In the genomic region with DNA sequence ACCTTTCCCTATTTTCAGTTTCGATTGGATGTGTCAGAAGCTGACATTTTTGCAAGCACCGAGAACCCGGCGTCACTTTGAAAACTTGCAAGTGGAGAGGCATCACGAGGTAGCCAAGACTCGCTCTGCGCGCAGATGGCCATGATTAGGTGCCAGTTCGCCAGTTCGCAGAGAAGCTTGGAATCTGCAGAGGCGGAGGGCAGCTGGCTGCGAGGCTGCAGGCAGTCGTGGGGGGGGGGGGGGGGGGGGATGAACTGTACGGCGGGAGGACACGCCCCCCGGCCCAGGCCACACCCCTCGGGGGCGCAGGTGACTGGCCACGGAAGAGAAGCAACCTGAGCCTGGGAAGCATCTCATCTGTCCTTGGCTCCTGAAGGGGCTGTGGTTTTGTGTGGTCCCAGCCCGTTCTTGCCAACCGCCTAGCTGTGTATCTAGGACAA, we compare ENCODE assay signal across 7 mouse cellular contexts.
DNase-seq lines count a peak whose midpoint lies in the region; ATAC-seq lines count a peak whose summit lies in the region.

No protein-coding gene starts in this region.

- no peak overlapping the region for H3K4me3 ChIP-seq in liver, embryonic 11.5 days (ENCODE audit: low read depth, low read length)
- peak overlapping the region; percentile 27 for H3K4me3 ChIP-seq in embryonic facial prominence, embryonic 12.5 days
- no peak overlapping the region for H3K4me3 ChIP-seq in hindbrain, embryonic 11.5 days (ENCODE audit: low read depth, low read length)
- H3K4me3 ChIP-seq in limb, embryonic 15.5 days = peak overlapping the region; percentile 28

- DNase-seq in liver, embryonic 11.5 days (ENCODE audit: low spot score) = no peak
- no peak for DNase-seq in liver
- DNase-seq in hindbrain, embryonic 11.5 days (ENCODE audit: low spot score) = peak; percentile 35
- DNase-seq in right cerebral cortex, adult 2 months (ENCODE audit: low spot score in 2 of 2) = peak; percentile 36 to 48
- no peak for DNase-seq in urinary bladder, postnatal 14 days (ENCODE audit: low spot score)

- H3K27me3 ChIP-seq in liver, embryonic 11.5 days (replicated peaks; ENCODE audit: control insufficient read depth, insufficient read depth, low read length) = peaks cover 14% of the 10 kb centered on the region
- no peaks in the 10 kb centered on the region for H3K27me3 ChIP-seq in embryonic facial prominence, embryonic 12.5 days
- no peaks in the 10 kb centered on the region for H3K27me3 ChIP-seq in hindbrain, embryonic 11.5 days (ENCODE audit: control insufficient read depth, insufficient read depth, low read length)
- H3K27me3 ChIP-seq in limb, embryonic 15.5 days = peaks cover 3% of the 10 kb centered on the region; the same call in 1 of the 2 replicates

- H3K9me3 ChIP-seq in liver, embryonic 11.5 days (ENCODE audit: control insufficient read depth, low read length) = no peaks in the 10 kb centered on the region
- no peaks in the 10 kb centered on the region for H3K9me3 ChIP-seq in embryonic facial prominence, embryonic 12.5 days
- H3K9me3 ChIP-seq in hindbrain, embryonic 11.5 days (ENCODE audit: control insufficient read depth, low read length) = no peaks in the 10 kb centered on the region
- H3K9me3 ChIP-seq in limb, embryonic 15.5 days = 0 out of 2 replicates have a peak, but pooled peaks cover 6% of the 10 kb centered on the region

- no peak overlapping the region for H3K27ac ChIP-seq in liver, embryonic 11.5 days (ENCODE audit: low read depth, low read length)
- no peak overlapping the region for H3K27ac ChIP-seq in embryonic facial prominence, embryonic 12.5 days
- H3K27ac ChIP-seq in hindbrain, embryonic 11.5 days (ENCODE audit: low read depth, low read length) = no peak overlapping the region
- H3K27ac ChIP-seq in limb, embryonic 15.5 days = no peak overlapping the region

- no peaks in the 10 kb centered on the region for H3K36me3 ChIP-seq in liver, embryonic 11.5 days (ENCODE audit: control insufficient read depth, insufficient read depth, low read length)
- no peaks in the 10 kb centered on the region for H3K36me3 ChIP-seq in embryonic facial prominence, embryonic 12.5 days
- no peaks in the 10 kb centered on the region for H3K36me3 ChIP-seq in hindbrain, embryonic 11.5 days (ENCODE audit: control insufficient read depth, insufficient read depth, low read length)
- no peaks in the 10 kb centered on the region for H3K36me3 ChIP-seq in limb, embryonic 15.5 days

- H3K4me2 ChIP-seq in liver, embryonic 11.5 days = peak overlapping the region; percentile 24
- peak overlapping the region; percentile 49 for H3K4me2 ChIP-seq in embryonic facial prominence, embryonic 12.5 days (replicated peaks)
- peak overlapping the region; percentile 25; the same call in 1 of the 2 replicates for H3K4me2 ChIP-seq in hindbrain, embryonic 11.5 days (replicated peaks; ENCODE audit: low read depth, low read length)
- H3K4me2 ChIP-seq in limb, embryonic 15.5 days = peak overlapping the region; percentile 46

- WGBS in liver, embryonic 11.5 days = 7% methylated on average over 21 of the region's 22 CpGs
- WGBS in embryonic facial prominence, embryonic 12.5 days = 5% methylated on average over 20 of the region's 22 CpGs
- WGBS in hindbrain, embryonic 11.5 days = 9% methylated on average over 21 of the region's 22 CpGs
- 3% methylated on average over 21 of the region's 22 CpGs for WGBS in limb, embryonic 15.5 days

- H3K9ac ChIP-seq in liver, embryonic 11.5 days (ENCODE audit: low read depth, low read length) = no peak overlapping the region
- H3K9ac ChIP-seq in embryonic facial prominence, embryonic 12.5 days = peak overlapping the region; percentile 24; the same call in 1 of the 2 replicates
- H3K9ac ChIP-seq in hindbrain, embryonic 11.5 days (ENCODE audit: low read depth, low read length) = no peak overlapping the region
- no peak overlapping the region for H3K9ac ChIP-seq in limb, embryonic 15.5 days

- ATAC-seq in liver, embryonic 11.5 days (replicated peaks; ENCODE audit: low FRiP score) = no peak
- ATAC-seq in embryonic facial prominence, embryonic 12.5 days (ENCODE audit: insufficient number of reproducible peaks, insufficient read depth, low FRiP score, low TSS enrichment) = no peak
- no peak for ATAC-seq in hindbrain, embryonic 11.5 days (ENCODE audit: low FRiP score)
- ATAC-seq in limb, embryonic 15.5 days (ENCODE audit: insufficient number of reproducible peaks, low FRiP score, low TSS enrichment, low read depth) = no peak

- H3K4me1 ChIP-seq in liver, embryonic 11.5 days (replicated peaks; ENCODE audit: control insufficient read depth, insufficient read depth, low read length) = no peaks in the 10 kb centered on the region
- peaks cover 8% of the 10 kb centered on the region for H3K4me1 ChIP-seq in embryonic facial prominence, embryonic 12.5 days
- no peaks in the 10 kb centered on the region for H3K4me1 ChIP-seq in hindbrain, embryonic 11.5 days (replicated peaks; ENCODE audit: control insufficient read depth, insufficient read depth, low read length)
- H3K4me1 ChIP-seq in limb, embryonic 15.5 days = peaks cover 8% of the 10 kb centered on the region

Comparison
In these comparisons a context has a peak if more than half of its experiments do, and no peak if none do; other contexts are left out.
1. DNase-seq: peak in hindbrain, embryonic 11.5 days (single experiment) and right cerebral cortex, adult 2 months (2 of 2); none in liver, embryonic 11.5 days (single experiment), liver (single experiment) and urinary bladder, postnatal 14 days (single experiment).
2. H3K4me3 ChIP-seq: peak in embryonic facial prominence, embryonic 12.5 days (single experiment) and limb, embryonic 15.5 days (single experiment); none in liver, embryonic 11.5 days (single experiment) and hindbrain, embryonic 11.5 days (single experiment).
3. Peak in every context shown above with its lines, with median percentiles within 50 percentile points of each other: H3K4me2 ChIP-seq.